In the genomic region with DNA sequence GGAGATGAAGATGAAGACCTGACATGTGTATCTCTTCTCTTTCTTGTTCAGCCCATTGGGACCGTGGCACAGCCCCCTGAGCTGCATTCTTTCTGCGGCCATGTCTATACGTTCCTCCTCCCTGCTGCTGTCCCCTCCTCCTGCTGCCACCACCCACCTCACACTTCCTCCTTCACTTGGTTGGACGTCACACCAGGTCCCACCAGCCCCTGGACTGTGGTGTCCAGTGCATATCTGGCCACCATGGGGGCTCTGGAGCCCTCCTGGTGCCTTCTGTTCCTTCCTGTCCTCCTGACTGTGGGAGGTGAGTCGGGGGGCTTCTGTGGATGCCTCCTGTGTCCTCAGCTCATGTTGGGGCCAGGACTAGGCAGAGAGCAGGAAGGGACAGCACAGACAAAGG, we compare ENCODE assay signal across 8 mouse cellular contexts. TPM values are rescaled to one million over a fixed set of nuclear protein-coding genes. Genes with fewer than 3 reads are reported as not detected.
DNase-seq lines count a peak whose midpoint lies in the region; ATAC-seq lines count a peak whose summit lies in the region.

TSS of gene Tyrobp (plus strand) at position 165 of the 400 bp plus-strand sequence.

- no peak within 1 kb of the TSS for H3K27ac ChIP-seq in heart, embryonic 12.5 days (ENCODE audit: poor library complexity, severe bottlenecking)
- H3K27ac ChIP-seq in heart, embryonic 16.5 days (ENCODE audit: low read length) = 0 out of 2 replicates have a peak within 1 kb of the TSS, but pooled peaks have one; percentile 33
- H3K27ac ChIP-seq in midbrain, embryonic 12.5 days (replicated peaks) = no peak within 1 kb of the TSS

- no peaks in the 10 kb centered on the region for H3K4me1 ChIP-seq in heart, embryonic 12.5 days (replicated peaks)
- no peaks in the 10 kb centered on the region for H3K4me1 ChIP-seq in heart, embryonic 16.5 days (ENCODE audit: control insufficient read depth, insufficient read depth, low read length)
- no peaks in the 10 kb centered on the region for H3K4me1 ChIP-seq in midbrain, embryonic 12.5 days

- intact Hi-C loops in left cerebral cortex, postnatal 14 days (cut with DNase I) = no loop called here

- 67% methylated on average over 5 of the region's 5 CpGs for WGBS in heart, embryonic 12.5 days
- WGBS in heart, embryonic 16.5 days = 58% methylated on average over 5 of the region's 5 CpGs
- WGBS in midbrain, embryonic 12.5 days = 74% methylated on average over 5 of the region's 5 CpGs

- H3K9ac ChIP-seq in heart, embryonic 12.5 days = no peak within 1 kb of the TSS
- no peak within 1 kb of the TSS for H3K9ac ChIP-seq in heart, embryonic 16.5 days (ENCODE audit: low read length)
- no peak within 1 kb of the TSS for H3K9ac ChIP-seq in midbrain, embryonic 12.5 days (replicated peaks)

- DNase-seq in heart, adult 11 months = peak; percentile 98
- DNase-seq in adrenal gland, postnatal 25 days = no peak
- no peak for DNase-seq in left cerebral cortex, postnatal 14 days (ENCODE audit: low spot score in 2 of 2)
- no peak for DNase-seq in embryo, embryonic 9.5 days (ENCODE audit: extremely low spot score)
- no peak for DNase-seq in Muller cell, postnatal 12 days (ENCODE audit: inconsistent ontology term)

- H3K4me3 ChIP-seq in heart, embryonic 12.5 days = no peak within 1 kb of the TSS
- no peak within 1 kb of the TSS for H3K4me3 ChIP-seq in heart, embryonic 16.5 days (ENCODE audit: low read length)
- no peak within 1 kb of the TSS for H3K4me3 ChIP-seq in midbrain, embryonic 12.5 days

- no peaks in the 10 kb centered on the region for H3K36me3 ChIP-seq in heart, embryonic 12.5 days
- H3K36me3 ChIP-seq in heart, embryonic 16.5 days (ENCODE audit: control insufficient read depth, insufficient read depth) = no peaks in the 10 kb centered on the region
- no peaks in the 10 kb centered on the region for H3K36me3 ChIP-seq in midbrain, embryonic 12.5 days

- H3K9me3 ChIP-seq in heart, embryonic 12.5 days (replicated peaks) = no peaks in the 10 kb centered on the region; the same call in 1 of the 2 replicates
- H3K9me3 ChIP-seq in heart, embryonic 16.5 days (replicated peaks; ENCODE audit: control insufficient read depth, low read length) = no peaks in the 10 kb centered on the region
- no peaks in the 10 kb centered on the region for H3K9me3 ChIP-seq in midbrain, embryonic 12.5 days

- no peak for ATAC-seq in heart, embryonic 12.5 days (ENCODE audit: insufficient number of reproducible peaks, low FRiP score)
- ATAC-seq in heart, embryonic 16.5 days (replicated peaks; ENCODE audit: extremely low read depth, insufficient read depth, low FRiP score) = 0 out of 2 replicates have a peak, but pooled peaks have one; percentile 14
- ATAC-seq in midbrain, embryonic 12.5 days (ENCODE audit: low FRiP score, low read depth) = no peak

- H3K27me3 ChIP-seq in heart, embryonic 12.5 days (replicated peaks) = peaks cover 4% of the 10 kb centered on the region; the same call in 1 of the 2 replicates
- H3K27me3 ChIP-seq in heart, embryonic 16.5 days (ENCODE audit: control insufficient read depth, insufficient read depth, low read length) = no peaks in the 10 kb centered on the region
- H3K27me3 ChIP-seq in midbrain, embryonic 12.5 days = peaks cover 3% of the 10 kb centered on the region; the same call in 1 of the 2 replicates

- no peak within 1 kb of the TSS for H3K4me2 ChIP-seq in heart, embryonic 12.5 days
- H3K4me2 ChIP-seq in heart, embryonic 16.5 days (ENCODE audit: low read depth, low read length) = no peak within 1 kb of the TSS
- H3K4me2 ChIP-seq in midbrain, embryonic 12.5 days (replicated peaks) = no peak within 1 kb of the TSS

RNA-seq across cellular contexts. Expression of gene Tyrobp, which starts in this region (rescaled TPM):
- 9.5 and 9.8 TPM in 2 replicates for polyA plus RNA-seq in heart, embryonic 12.5 days (2016; fragmentation: Nextera tagmentation; extraction: Ambion mirVana)
- 14.9 and 15.0 TPM in 2 replicates for total RNA-seq in adrenal gland, postnatal 25 days (2021)
- 32.2 and 34.7 TPM in 2 replicates for polyA plus RNA-seq in heart, embryonic 16.5 days (2015; fragmentation: Nextera tagmentation; extraction: Ambion mirVana)
- 10 to 100 TPM; 24.9 to 26.1 TPM for total RNA-seq in left cerebral cortex, postnatal 14 days (2021)
- polyA plus RNA-seq in midbrain, embryonic 12.5 days (2016; fragmentation: Nextera tagmentation; extraction: Ambion mirVana) = 18.3 and 24.4 TPM in 2 replicates
